Mouse (Mus musculus) hindbrain, embryonic 11.5 days (tissue): ENCODE results near the gene St7. TPM values are rescaled to one million over a fixed set of nuclear protein-coding genes. Genes with fewer than 3 reads are reported as not detected.

Experiments
- ATAC-seq: fragments of 200-750 bp; cut with Nextera tagmentation; 2 replicates; pipeline ENCODE4 v1.8.0; 2017; ENCODE audit warnings: mild to moderate bottlenecking, moderate TSS enrichment, moderate library complexity; ENCODE audit not compliant: low FRiP score
- DNase-seq: peaks from one replicate; pipeline ENCODE4 v3.0.0-alpha.2; 2015; ENCODE audit warnings: low spot score
- H3K27ac ChIP-seq: fragments of 300-500 bp; sonication (generic); 2 replicates; pipeline ENCODE4 v1.5.1; 2014; ENCODE audit warnings: mild to moderate bottlenecking, low read depth, low read length
- H3K27me3 ChIP-seq: fragments of 300-500 bp; sonication (generic); 2 replicates; pipeline ENCODE4 v1.6.1; 2014; ENCODE audit warnings: mild to moderate bottlenecking, low read length, moderate library complexity, mixed read lengths; ENCODE audit not compliant: control insufficient read depth, insufficient read depth
- H3K36me3 ChIP-seq: fragments of 300-500 bp; sonication (generic); 2 replicates; pipeline ENCODE4 v1.6.1; 2014; ENCODE audit warnings: mild to moderate bottlenecking, low read length, moderate library complexity, mixed read lengths; ENCODE audit not compliant: control insufficient read depth, insufficient read depth
- H3K4me1 ChIP-seq: fragments of 300-500 bp; sonication (generic); replicated peaks from 2 replicates; pipeline ENCODE4 v1.6.1; 2014; ENCODE audit warnings: low read length, mixed read lengths; ENCODE audit not compliant: control insufficient read depth, insufficient read depth
- H3K4me2 ChIP-seq: fragments of 300-500 bp; sonication (generic); replicated peaks from 2 replicates; pipeline ENCODE4 v1.6.1; 2014; ENCODE audit warnings: mild to moderate bottlenecking, low read depth, low read length
- H3K4me3 ChIP-seq: fragments of 300-500 bp; sonication (generic); 2 replicates; pipeline ENCODE4 v1.5.1; 2014; ENCODE audit warnings: low read depth, low read length
- H3K9ac ChIP-seq: fragments of 300-500 bp; sonication (generic); 2 replicates; pipeline ENCODE4 v1.6.1; 2014; ENCODE audit warnings: low read depth, low read length
- H3K9me3 ChIP-seq: fragments of 300-500 bp; sonication (generic); 2 replicates; pipeline ENCODE4 v1.6.1; 2016; ENCODE audit warnings: low read length; ENCODE audit not compliant: control insufficient read depth
- WGBS: fragments of 180-500 bp; shearing (Covaris S2); extraction: QIAGEN DNeasy Blood & Tissue Kit; methylation state at CpG from one replicate; pipeline ENCODE4 v1.1.7; 2014; 5-methylcytosine and 5-hydroxymethylcytosine counted together
- polyA plus RNA-seq: library from polyadenylated mRNA; unstranded; fragments of >200 nt; fragmentation: Nextera tagmentation; extraction: Ambion mirVana; gene quantifications from 2 replicates; pipeline ENCODE4 v1.2.1, GENCODE M21; 2014

Gene St7
- polyA plus RNA-seq, 1 experiment from 2014 or later, result 52.1 TPM

DNA sequence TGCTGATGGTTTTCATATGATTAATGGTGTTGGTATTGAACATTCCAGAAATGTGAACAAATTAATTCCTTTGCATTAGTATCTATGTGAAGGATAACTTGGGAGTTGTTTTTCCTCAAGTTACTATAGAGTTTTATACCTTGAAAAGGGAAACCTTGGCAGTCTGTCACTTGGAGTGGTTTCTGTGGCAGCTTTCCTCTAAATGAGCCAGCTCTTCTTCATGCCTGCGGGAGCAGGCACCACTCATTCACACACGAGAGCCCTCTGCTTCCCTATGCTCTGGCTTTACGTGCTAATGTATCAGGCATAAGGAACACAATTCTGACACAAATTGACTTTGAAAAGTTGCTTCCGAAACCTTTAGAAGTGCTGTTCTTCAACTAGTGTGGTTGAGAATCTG, 224.5 kb downstream of the St7 start:
- Histone ChIP-seq H3K4me3 (no peak overlapping the region), H3K9ac (no peak overlapping the region), H3K4me2 (no peak overlapping the region), H3K4me1 (no peaks in the 10 kb centered on the region), H3K36me3 (no peaks in the 10 kb centered on the region), H3K27ac (no peak overlapping the region), H3K27me3 (no peaks in the 10 kb centered on the region), H3K9me3 (no peaks in the 10 kb centered on the region)
- 89% methylated on average over 4 of the region's 4 CpGs for WGBS
- no peak for DNase-seq
- no peak for ATAC-seq

- H3K27ac ChIP-seq, result no peak overlapping the region
- H3K4me3 ChIP-seq, result no peak overlapping the region
- no peaks in the 10 kb centered on the region for H3K27me3 ChIP-seq
- H3K36me3 ChIP-seq, result no peaks in the 10 kb centered on the region
- H3K9ac ChIP-seq, result no peak overlapping the region
- no peak for ATAC-seq
- H3K9me3 ChIP-seq, result no peaks in the 10 kb centered on the region
- DNase-seq, result no peak
- 91% methylated on average over 1 of the region's 1 CpGs for WGBS
- H3K4me1 ChIP-seq, result no peaks in the 10 kb centered on the region
- H3K4me2 ChIP-seq, result no peak overlapping the region
Observed at GRCm38 (mm10) chr6:17922180-17922579, 229.4 kb downstream of the St7 start.

GRCm38 (mm10) chr6:17922967-17923366, 230.2 kb downstream of the St7 start:
- Histone ChIP-seq H3K4me3 (no peak overlapping the region), H3K27me3 (no peaks in the 10 kb centered on the region), H3K4me1 (no peaks in the 10 kb centered on the region), H3K4me2 (no peak overlapping the region), H3K27ac (no peak overlapping the region), H3K9ac (no peak overlapping the region), H3K9me3 (no peaks in the 10 kb centered on the region), H3K36me3 (no peaks in the 10 kb centered on the region)
- DNase-seq, result no peak
- WGBS, result 87% methylated on average over 3 of the region's 3 CpGs
- ATAC-seq, result no peak

DNA sequence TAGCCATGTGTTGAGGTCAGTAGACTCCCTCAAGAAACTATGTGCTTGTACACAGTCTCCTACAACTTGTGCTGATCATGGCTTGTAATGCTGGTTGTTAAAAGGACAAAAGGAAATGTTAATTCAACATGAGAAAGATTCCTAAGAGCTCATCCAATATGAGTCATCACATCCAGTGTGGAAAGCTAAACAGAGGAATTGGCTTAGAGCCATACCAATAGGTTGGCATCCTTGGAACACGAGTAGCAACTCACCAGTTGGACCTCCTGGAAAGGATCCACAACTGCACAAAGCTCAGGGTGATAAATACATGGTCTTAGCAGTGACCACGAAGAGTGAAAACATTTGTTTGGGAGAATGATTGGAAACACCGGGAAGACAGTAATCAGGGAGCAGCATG, 230.6 kb downstream of the St7 start:
- ATAC-seq (no peak), DNase-seq (no peak)
- no peaks in the 10 kb centered on the region for H3K9me3 ChIP-seq
- H3K27me3 ChIP-seq, result no peaks in the 10 kb centered on the region
- H3K36me3 ChIP-seq, result no peaks in the 10 kb centered on the region
- no peaks in the 10 kb centered on the region for H3K4me1 ChIP-seq
- no peak overlapping the region for H3K27ac ChIP-seq
- H3K9ac ChIP-seq, result no peak overlapping the region
- H3K4me3 ChIP-seq, result no peak overlapping the region
- no peak overlapping the region for H3K4me2 ChIP-seq
- 82% methylated on average over 3 of the region's 3 CpGs for WGBS

DNA sequence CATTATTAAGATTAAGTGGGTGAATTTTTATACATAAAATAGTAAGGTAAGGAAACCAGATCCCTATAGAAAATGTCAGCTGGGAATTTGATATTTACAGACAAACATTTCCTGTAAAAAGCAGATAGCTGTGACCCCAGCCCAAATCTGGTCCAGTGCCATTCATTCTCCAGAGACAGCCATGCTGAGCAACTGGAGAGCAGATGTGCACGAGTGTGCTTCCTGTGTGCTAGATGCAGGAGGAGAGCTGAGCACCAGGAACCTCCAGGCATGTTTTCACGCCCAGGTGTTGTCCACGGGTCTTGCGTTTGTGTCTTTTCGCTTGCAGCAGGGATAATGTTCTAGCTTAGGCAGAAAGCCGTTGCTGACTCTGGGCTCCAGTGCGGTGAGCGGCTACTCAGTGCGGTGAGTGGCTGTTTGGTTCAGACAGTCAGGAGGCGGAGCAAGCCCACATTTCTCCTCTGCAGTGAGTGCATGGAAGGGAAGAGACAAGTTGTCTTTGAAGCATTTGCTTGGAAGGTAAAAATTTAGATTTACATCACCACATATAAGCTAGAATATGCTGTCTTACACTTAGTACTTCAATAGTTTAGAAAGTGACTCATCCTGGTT, 231.3 kb downstream of the St7 start:
- Histone ChIP-seq H3K9me3 (no peaks in the 10 kb centered on the region), H3K27ac (no peak overlapping the region), H3K4me1 (no peaks in the 10 kb centered on the region), H3K9ac (no peak overlapping the region), H3K27me3 (no peaks in the 10 kb centered on the region), H3K36me3 (no peaks in the 10 kb centered on the region), H3K4me3 (no peak overlapping the region), H3K4me2 (no peak overlapping the region)
- ATAC-seq (no peak), DNase-seq (no peak)
- WGBS, result 87% methylated on average over 10 of the region's 10 CpGs

DNA sequence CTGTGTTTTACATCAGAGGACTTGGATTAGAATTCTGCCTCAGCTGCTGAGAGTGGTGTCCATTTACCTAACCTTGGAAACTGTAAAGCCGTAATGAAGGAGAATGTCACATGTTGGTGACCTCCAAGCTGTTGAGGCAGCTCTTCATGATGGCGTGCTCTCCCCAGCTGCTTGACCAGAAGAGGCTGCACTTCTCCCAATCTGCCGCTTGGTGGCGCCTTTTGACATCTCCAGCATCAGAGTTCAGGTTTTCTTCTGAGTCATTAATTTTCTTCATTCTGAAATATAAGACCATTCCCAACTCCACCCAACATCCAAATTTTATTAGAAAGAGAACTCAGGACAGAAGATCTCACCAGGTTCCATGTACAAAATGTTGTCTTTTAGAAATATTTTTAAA, 232.5 kb downstream of the St7 start:
- Histone ChIP-seq H3K4me2 (no peak overlapping the region), H3K4me3 (no peak overlapping the region), H3K9me3 (no peaks in the 10 kb centered on the region), H3K27ac (no peak overlapping the region), H3K9ac (no peak overlapping the region), H3K36me3 (no peaks in the 10 kb centered on the region), H3K27me3 (no peaks in the 10 kb centered on the region), H3K4me1 (no peaks in the 10 kb centered on the region)
- 46% methylated on average over 4 of the region's 4 CpGs for WGBS
- peak; percentile 55 for DNase-seq
- ATAC-seq, result no peak

DNA sequence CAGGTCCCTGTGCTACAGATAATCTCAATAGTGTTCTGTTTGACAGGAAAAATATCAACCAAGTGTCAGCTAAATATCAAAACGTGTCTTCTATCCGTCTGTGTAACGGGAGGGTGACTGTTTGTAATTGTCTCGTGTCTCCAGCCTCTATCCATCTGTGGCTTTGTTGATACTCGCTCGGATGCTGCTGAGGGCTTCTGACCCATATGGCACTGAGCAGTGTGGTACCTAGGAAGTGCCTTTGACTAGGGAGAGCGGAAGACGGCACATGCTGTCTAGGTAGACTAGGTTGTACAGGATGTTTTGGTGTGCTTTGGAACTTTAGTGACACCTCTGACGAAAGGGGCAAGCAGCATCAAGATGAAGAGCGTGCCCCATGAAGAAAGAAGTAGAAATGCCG, 235.0 kb downstream of the St7 start:
- WGBS, result 78% methylated on average over 11 of the region's 11 CpGs
- DNase-seq, result no peak

DNA sequence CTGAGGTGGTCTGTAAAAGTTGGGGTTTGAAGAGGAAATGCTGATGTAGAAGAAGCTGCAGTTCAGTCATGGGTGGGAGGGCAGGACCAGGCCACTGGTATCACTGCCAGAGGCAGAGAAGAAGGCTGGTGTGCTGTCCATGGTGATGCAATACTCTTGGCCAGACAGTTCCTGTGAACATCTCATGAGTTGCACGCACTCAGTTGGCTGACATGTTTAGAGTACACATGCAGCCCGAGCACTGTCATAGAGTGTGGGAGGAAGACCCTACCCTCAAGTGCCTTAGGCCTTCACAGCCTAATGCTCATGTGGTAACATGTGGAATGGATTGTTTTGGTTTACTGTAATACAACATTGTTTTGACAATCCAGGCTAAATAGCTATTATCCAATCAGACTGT, 238.5 kb downstream of the St7 start:
- Histone ChIP-seq H3K4me1 (no peaks in the 10 kb centered on the region), H3K9me3 (no peaks in the 10 kb centered on the region), H3K27ac (no peak overlapping the region), H3K4me2 (no peak overlapping the region), H3K9ac (no peak overlapping the region), H3K36me3 (no peaks in the 10 kb centered on the region), H3K4me3 (no peak overlapping the region), H3K27me3 (no peaks in the 10 kb centered on the region)
- no peak for ATAC-seq
- DNase-seq, result no peak
- 91% methylated on average over 2 of the region's 2 CpGs for WGBS

More for the DNA sequence above, 235.0 kb downstream of the St7 start:
- Histone ChIP-seq H3K4me3 (no peak overlapping the region), H3K4me2 (no peak overlapping the region), H3K27me3 (no peaks in the 10 kb centered on the region), H3K4me1 (no peaks in the 10 kb centered on the region), H3K9ac (no peak overlapping the region), H3K27ac (no peak overlapping the region), H3K9me3 (no peaks in the 10 kb centered on the region), H3K36me3 (no peaks in the 10 kb centered on the region)
- no peak for ATAC-seq

DNA sequence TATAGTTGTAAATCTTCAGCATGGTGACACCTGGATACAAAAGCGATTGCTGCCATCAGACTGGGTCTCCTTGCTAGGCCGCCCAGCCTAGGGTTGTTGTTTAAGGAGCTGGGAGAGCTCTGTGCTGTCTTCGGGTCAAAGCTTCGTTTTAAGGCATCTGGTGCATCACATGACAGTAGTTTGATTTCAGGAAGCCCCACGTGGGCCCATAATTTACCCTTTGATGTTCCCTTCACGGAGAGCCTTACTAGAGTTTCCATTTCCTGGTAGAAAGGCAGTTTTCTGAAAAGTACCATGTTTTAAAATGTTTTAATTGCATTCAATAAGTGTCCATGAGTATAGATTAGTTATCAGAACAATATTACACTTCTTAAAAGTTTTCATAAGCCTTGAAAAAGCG, 239.1 kb downstream of the St7 start:
- ATAC-seq (no peak), DNase-seq (no peak)
- H3K27ac ChIP-seq, result no peak overlapping the region
- no peaks in the 10 kb centered on the region for H3K27me3 ChIP-seq
- 81% methylated on average over 7 of the region's 7 CpGs for WGBS
- no peak overlapping the region for H3K9ac ChIP-seq
- H3K4me2 ChIP-seq, result no peak overlapping the region
- no peaks in the 10 kb centered on the region for H3K4me1 ChIP-seq
- no peaks in the 10 kb centered on the region for H3K36me3 ChIP-seq
- no peaks in the 10 kb centered on the region for H3K9me3 ChIP-seq
- no peak overlapping the region for H3K4me3 ChIP-seq
